Mouse (Mus musculus): ENCODE measurements around the gene Elovl1.

- TF ChIP-seq POLR2A (IDR thresholded peaks at IDR 0.05; ENCODE audit: extremely low read depth, insufficient read depth, low read length) (no peak), CTCF (IDR thresholded peaks at IDR 0.05; ENCODE audit: low read depth, low read length) (no peak)
Observed at GRCm38 (mm10) chr4:118446415-118447153, 18.7 kb downstream of the Elovl1 start.

All from liver, adult 2 months (tissue).